Mouse (Mus musculus): Measurements from ENCODE around the gene Thnsl1. TPM values are rescaled to one million over a fixed set of nuclear protein-coding genes. Genes with fewer than 3 reads are reported as not detected.

Gene Thnsl1
- polyA plus RNA-seq, 1 experiment from 2014 or later: 6.0 TPM

DNA sequence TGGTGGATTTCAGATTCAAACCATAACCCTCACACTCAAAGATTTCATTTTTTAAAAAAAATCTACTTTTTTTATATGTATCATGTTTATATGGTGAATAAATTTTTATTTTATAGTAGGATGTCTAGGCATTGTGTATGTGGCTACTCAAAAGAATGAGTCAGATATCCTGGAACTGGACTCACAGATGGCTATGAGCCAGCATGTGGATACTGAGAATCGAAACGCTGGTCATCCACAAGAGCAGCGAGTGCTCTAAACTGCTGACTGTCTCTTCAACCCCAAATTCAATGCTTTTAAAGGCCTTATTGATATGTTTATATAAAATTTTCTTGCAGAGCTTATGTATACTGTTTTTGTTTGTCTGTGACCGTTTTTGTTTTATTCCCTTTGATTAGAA is 52.8 kb downstream of the Thnsl1 start:
- H3K27ac ChIP-seq (ENCODE audit: low read length): no peak overlapping the region
- WGBS: 76% methylated on average over 4 of the region's 4 CpGs
- no peaks in the 10 kb centered on the region for H3K27me3 ChIP-seq (replicated peaks; ENCODE audit: control insufficient read depth, insufficient read depth, low read length)
- no peaks in the 10 kb centered on the region for H3K4me1 ChIP-seq (ENCODE audit: control insufficient read depth, insufficient read depth, low read length)
- H3K36me3 ChIP-seq (ENCODE audit: control insufficient read depth, insufficient read depth, low read length): no peaks in the 10 kb centered on the region
- H3K9ac ChIP-seq (ENCODE audit: low read depth, low read length): no peak overlapping the region
- ATAC-seq: no peak
- H3K4me2 ChIP-seq (ENCODE audit: low read depth, low read length): no peak overlapping the region
- no peaks in the 10 kb centered on the region for H3K9me3 ChIP-seq (ENCODE audit: control insufficient read depth, low read length)
- no peak overlapping the region for H3K4me3 ChIP-seq (ENCODE audit: low read length)

DNA sequence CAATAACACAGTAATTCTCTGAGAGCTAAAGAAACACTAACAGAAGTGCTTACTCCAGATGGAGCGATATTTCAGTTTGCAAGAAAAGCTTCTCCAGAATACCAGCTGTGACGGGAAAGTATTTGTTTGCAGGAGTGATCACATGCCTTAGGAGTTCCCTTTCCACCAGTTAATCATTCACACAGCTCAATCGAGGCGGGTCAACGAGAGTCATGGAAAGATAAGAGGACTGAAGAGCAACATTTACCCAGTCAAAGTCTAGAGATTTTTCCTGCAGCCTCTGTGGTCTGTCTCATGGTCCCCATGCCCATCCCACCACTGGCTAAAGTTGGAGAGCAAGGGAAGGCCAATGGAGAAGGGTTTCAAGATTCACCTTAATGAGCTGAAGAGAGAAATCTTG is 53.6 kb downstream of the Thnsl1 start:
- no peaks in the 10 kb centered on the region for H3K27me3 ChIP-seq (replicated peaks; ENCODE audit: control insufficient read depth, insufficient read depth, low read length)
- no peaks in the 10 kb centered on the region for H3K36me3 ChIP-seq (ENCODE audit: control insufficient read depth, insufficient read depth, low read length)
- 0 out of 2 replicates have a peak overlapping the region, but pooled peaks have one; percentile 37 for H3K4me2 ChIP-seq (ENCODE audit: low read depth, low read length)
- H3K4me1 ChIP-seq (ENCODE audit: control insufficient read depth, insufficient read depth, low read length): no peaks in the 10 kb centered on the region
- 31% methylated on average over 5 of the region's 5 CpGs for WGBS
- H3K9me3 ChIP-seq (ENCODE audit: control insufficient read depth, low read length): no peaks in the 10 kb centered on the region
- ATAC-seq: peak; percentile 92
- H3K9ac ChIP-seq (ENCODE audit: low read depth, low read length): no peak overlapping the region
- H3K4me3 ChIP-seq (ENCODE audit: low read length): 0 out of 2 replicates have a peak overlapping the region, but pooled peaks have one; percentile 20
- peak overlapping the region; percentile 52; the same call in 1 of the 2 replicates for H3K27ac ChIP-seq (ENCODE audit: low read length)

GRCm38 (mm10) chr2:21260060-21260459 is 54.5 kb downstream of the Thnsl1 start:
- no peaks in the 10 kb centered on the region for H3K9me3 ChIP-seq (ENCODE audit: control insufficient read depth, low read length)
- no peaks in the 10 kb centered on the region for H3K4me1 ChIP-seq (ENCODE audit: control insufficient read depth, insufficient read depth, low read length)
- 54% methylated on average over 4 of the region's 4 CpGs for WGBS
- no peak overlapping the region for H3K27ac ChIP-seq (ENCODE audit: low read length)
- H3K4me2 ChIP-seq (ENCODE audit: low read depth, low read length): no peak overlapping the region
- H3K27me3 ChIP-seq (replicated peaks; ENCODE audit: control insufficient read depth, insufficient read depth, low read length): no peaks in the 10 kb centered on the region
- H3K4me3 ChIP-seq (ENCODE audit: low read length): no peak overlapping the region
- H3K9ac ChIP-seq (ENCODE audit: low read depth, low read length): no peak overlapping the region
- ATAC-seq: no peak
- no peaks in the 10 kb centered on the region for H3K36me3 ChIP-seq (ENCODE audit: control insufficient read depth, insufficient read depth, low read length)

- ATAC-seq: peak; percentile 86
- H3K4me2 ChIP-seq (ENCODE audit: low read depth, low read length): no peak overlapping the region
- no peak overlapping the region for H3K9ac ChIP-seq (ENCODE audit: low read depth, low read length)
- WGBS: 19% methylated on average over 4 of the region's 4 CpGs
- H3K36me3 ChIP-seq (ENCODE audit: control insufficient read depth, insufficient read depth, low read length): no peaks in the 10 kb centered on the region
- no peaks in the 10 kb centered on the region for H3K27me3 ChIP-seq (replicated peaks; ENCODE audit: control insufficient read depth, insufficient read depth, low read length)
- H3K9me3 ChIP-seq (ENCODE audit: control insufficient read depth, low read length): no peaks in the 10 kb centered on the region
- H3K4me1 ChIP-seq (ENCODE audit: control insufficient read depth, insufficient read depth, low read length): no peaks in the 10 kb centered on the region
- no peak overlapping the region for H3K27ac ChIP-seq (ENCODE audit: low read length)
- no peak overlapping the region for H3K4me3 ChIP-seq (ENCODE audit: low read length)
These were observed 56.0 kb downstream of the Thnsl1 start for GRCm38 (mm10) chr2:21261370-21262006.

DNA sequence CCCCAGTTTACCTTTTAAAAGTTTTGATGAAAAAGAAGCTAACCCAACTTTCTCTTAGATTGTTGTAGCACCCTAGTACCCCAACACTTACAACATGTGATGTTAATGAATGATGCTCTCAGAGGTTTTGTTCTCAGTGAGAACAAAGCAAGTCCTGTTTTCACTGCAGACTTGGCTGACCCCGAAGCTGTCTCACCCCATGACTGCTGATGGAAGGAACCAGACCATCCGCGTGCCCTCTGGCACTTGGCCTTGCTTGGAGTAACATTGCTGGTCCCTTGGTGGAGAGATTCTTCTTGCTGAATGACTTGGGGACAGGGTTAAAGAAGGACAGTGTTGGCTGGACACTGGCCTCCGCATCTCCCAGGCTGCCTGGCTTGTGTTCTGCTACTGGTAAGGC is 58.5 kb downstream of the Thnsl1 start:
- H3K4me2 ChIP-seq (ENCODE audit: low read depth, low read length): no peak overlapping the region
- H3K27ac ChIP-seq (ENCODE audit: low read length): no peak overlapping the region
- 77% methylated on average over 4 of the region's 4 CpGs for WGBS
- no peaks in the 10 kb centered on the region for H3K36me3 ChIP-seq (ENCODE audit: control insufficient read depth, insufficient read depth, low read length)
- no peak overlapping the region for H3K9ac ChIP-seq (ENCODE audit: low read depth, low read length)
- no peaks in the 10 kb centered on the region for H3K9me3 ChIP-seq (ENCODE audit: control insufficient read depth, low read length)
- no peak overlapping the region for H3K4me3 ChIP-seq (ENCODE audit: low read length)
- no peaks in the 10 kb centered on the region for H3K27me3 ChIP-seq (replicated peaks; ENCODE audit: control insufficient read depth, insufficient read depth, low read length)
- no peak for ATAC-seq
- no peaks in the 10 kb centered on the region for H3K4me1 ChIP-seq (ENCODE audit: control insufficient read depth, insufficient read depth, low read length)

Other genes with a start within 250 kb of the Thnsl1 start
- gene Arhgap21, start 236.8 kb upstream of the Thnsl1 start, polyA plus RNA-seq (2015; fragmentation: Nextera tagmentation; extraction: Ambion mirVana): 7.4 and 7.7 TPM in 2 replicates
- gene Enkur, start 359 bp upstream of the Thnsl1 start, polyA plus RNA-seq (2015; fragmentation: Nextera tagmentation; extraction: Ambion mirVana): 0.75 and 1.1 TPM in 2 replicates
- gene Gpr158, start 161.8 kb downstream of the Thnsl1 start, polyA plus RNA-seq (2015; fragmentation: Nextera tagmentation; extraction: Ambion mirVana): 0.02 TPM in 1 of 2 replicates, not detected in the other